Mouse (Mus musculus) cerebellum, adult 9-11 months (tissue): ENCODE measurements around the gene Nqo2.

Experiments used
- DNase-seq: peaks from one replicate; pipeline ENCODE4 v3.0.0; 2022

Nqo2 gene

GRCm38 (mm10) chr13:34002058-34003006 is 37.8 kb downstream of the Nqo2 start, which contains the start of the genes Ripk1 and Serpinb6a:
Gene Ripk1 (plus strand): TSS chr13:34002363.
Gene Serpinb6a (minus strand): TSS chr13:34002794.
- DNase-seq = peak; percentile 89

GRCm38 (mm10) chr13:34003058-34003457 is 38.6 kb downstream of the Nqo2 start:
- DNase-seq = no peak

- no peak for DNase-seq
These were observed 42.7 kb downstream of the Nqo2 start for GRCm38 (mm10) chr13:34007234-34007633.

- DNase-seq = peak; percentile 49
These were observed 52.6 kb downstream of the Nqo2 start for GRCm38 (mm10) chr13:34016927-34017569.

- DNase-seq = no peak
These were observed 54.0 kb downstream of the Nqo2 start for GRCm38 (mm10) chr13:34018521-34018920.

GRCm38 (mm10) chr13:34021998-34022397 is 57.5 kb downstream of the Nqo2 start:
- DNase-seq = no peak

- no peak for DNase-seq
These were observed 67.6 kb downstream of the Nqo2 start for GRCm38 (mm10) chr13:34032041-34032440.

- DNase-seq = no peak
These were observed 70.9 kb downstream of the Nqo2 start for GRCm38 (mm10) chr13:34035424-34035823.

- DNase-seq = no peak
These were observed 72.2 kb downstream of the Nqo2 start for GRCm38 (mm10) chr13:34036726-34037125.

GRCm38 (mm10) chr13:34037172-34038055 is 72.9 kb downstream of the Nqo2 start, which contains the start of gene Bphl:
Gene Bphl (plus strand): TSS chr13:34037597.
- DNase-seq = peak; percentile 96

- no peak for DNase-seq
These were observed 73.6 kb downstream of the Nqo2 start for GRCm38 (mm10) chr13:34038056-34038432.
